Mouse (Mus musculus): ENCODE results near the gene Gnai2.

Gnai2 gene

DNA sequence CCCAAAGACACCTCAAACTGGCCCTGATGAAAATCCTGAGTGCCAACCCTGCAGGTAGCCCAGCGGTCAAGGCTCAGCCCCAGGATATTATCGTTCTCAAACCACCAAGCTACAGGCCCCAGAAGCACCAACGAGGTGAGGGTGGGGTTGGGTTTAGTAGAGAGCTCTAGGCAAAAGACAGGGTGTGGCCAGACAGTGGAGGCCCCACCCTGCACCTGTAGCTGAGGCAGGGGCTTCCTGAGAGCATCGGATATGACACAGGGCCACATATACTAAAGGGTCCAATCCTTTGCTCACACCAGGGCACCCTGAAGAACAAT is 5.8 kb downstream of the Gnai2 start:
- DNase-seq = no peak

DNA sequence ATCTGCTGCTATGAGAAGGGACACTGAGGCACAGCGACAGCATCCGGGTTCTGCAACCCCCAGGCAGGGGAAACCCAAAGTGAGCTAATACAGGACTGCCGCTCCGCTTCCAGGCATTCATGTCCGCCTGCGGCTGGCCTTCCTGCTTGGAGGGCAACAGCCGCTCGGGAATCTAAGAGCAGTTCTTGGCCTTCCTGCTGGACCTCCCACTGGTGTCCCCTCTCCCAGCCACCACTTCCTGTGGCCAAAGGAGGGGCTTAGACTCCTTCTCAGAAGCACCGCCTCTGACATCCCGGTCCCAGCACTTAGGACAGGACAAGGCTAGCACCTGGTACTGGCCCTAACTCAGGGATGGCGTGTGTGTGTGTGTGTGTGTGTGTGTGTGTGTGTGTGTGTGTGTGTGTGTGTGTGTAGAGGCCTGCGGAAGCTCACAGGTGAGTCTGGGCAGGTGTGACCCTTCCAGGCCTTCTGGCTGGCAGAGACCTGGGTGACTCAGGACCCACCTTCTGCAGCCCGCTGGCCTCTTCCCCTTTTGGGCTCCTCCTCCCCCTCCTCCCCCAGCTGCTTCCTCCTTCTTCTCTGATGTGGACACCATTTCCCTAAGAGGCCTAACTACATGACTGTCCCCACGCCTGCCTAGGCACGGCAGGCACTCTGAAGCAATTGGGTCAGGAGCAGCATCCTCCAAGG is 6.3 kb downstream of the Gnai2 start:
- DNase-seq = no peak

DNA sequence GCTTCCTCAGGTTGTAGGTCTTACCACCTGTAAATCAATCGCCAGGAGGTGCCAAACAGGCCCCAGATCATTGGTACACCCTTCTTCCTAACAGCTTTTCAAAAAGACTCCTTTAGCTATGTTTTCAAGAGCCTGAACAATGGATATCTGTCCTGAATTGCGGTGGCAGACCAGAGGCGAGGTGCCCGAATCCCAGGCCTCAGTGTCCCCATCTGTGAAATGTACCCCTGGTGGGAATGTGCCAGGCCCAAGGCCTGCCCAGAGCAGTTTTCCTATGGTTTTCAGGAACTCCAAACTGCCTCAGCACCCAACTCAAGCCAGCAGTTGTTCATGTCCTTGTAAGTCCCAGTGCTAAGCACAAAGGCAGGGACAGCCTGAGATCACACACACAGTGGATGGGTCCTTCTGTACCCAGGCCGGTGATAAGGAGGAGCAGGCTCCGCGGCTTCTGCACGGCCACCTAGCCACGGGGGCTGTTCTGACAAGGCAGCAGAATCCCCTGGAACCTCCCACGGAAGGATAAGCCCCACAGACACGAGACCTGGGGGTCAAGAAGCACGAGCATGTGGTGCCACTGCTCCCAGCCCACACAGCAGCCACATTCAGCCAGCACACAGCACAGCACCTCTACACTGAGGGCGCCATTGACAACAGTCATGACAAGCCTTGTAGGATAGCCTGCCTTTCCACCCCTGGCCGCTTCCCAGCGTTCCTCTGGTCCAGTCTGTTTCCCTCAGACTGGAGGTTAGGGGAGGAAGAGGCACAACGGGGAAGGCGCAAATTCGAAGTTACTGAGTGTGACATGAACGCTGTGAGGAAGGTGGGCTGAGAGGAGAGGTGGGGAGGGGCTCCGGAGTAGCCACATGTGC is 7.5 kb downstream of the Gnai2 start:
- DNase-seq = no peak

DNA sequence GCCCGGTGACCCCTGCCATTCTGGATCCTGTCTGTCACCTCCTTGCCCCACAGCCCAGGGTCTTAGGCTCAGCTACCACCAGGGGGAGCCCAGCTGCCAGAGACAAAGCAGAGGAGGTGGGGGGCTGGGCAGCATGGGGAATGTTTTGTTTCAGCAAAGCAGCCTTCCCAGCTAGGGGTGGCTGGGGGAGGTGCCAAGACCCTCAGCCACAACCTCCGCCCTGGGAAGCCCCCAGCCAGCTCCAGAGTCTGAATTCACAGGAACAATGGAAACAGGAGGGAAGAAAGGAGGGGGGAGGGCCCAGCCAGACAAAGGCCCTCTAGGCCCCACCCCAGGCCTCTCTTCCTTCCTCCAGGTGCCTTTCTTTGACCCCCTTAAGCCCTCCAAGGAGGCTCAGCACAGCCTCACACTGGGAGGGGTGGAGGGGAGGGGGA is 8.3 kb downstream of the Gnai2 start:
- peak; percentile 66 for DNase-seq

DNA sequence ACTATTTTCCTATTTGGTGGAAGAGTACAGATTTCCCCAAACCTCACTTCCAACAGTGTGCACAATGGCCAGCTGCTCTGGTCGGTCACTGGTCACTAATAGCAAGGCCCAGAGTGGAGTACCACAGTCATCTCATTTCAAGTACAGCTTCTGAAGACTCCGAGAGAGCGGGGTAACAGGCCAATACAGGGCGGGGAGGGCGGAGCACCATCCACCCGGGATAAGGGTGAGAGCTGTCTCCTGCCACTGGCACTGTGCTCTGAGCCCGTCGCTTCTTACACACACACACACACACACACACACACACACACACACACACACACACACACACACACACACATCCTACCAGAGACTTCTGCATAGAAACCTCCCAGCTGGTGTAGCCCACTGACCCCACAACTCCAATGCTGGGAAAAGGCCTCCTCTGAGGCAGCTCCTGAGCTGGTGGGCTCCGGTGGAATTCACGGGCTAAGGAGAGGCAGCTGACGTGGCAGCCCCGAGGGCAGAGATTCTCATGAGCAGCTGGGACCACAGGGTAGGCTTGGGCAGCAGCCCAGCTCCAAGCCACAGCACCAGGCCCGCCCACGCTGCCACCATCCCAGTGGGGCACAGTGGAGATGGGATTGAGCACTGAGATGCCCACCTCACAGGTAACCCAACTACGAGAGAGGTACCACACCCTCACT is 8.9 kb downstream of the Gnai2 start:
- no peak for DNase-seq

DNA sequence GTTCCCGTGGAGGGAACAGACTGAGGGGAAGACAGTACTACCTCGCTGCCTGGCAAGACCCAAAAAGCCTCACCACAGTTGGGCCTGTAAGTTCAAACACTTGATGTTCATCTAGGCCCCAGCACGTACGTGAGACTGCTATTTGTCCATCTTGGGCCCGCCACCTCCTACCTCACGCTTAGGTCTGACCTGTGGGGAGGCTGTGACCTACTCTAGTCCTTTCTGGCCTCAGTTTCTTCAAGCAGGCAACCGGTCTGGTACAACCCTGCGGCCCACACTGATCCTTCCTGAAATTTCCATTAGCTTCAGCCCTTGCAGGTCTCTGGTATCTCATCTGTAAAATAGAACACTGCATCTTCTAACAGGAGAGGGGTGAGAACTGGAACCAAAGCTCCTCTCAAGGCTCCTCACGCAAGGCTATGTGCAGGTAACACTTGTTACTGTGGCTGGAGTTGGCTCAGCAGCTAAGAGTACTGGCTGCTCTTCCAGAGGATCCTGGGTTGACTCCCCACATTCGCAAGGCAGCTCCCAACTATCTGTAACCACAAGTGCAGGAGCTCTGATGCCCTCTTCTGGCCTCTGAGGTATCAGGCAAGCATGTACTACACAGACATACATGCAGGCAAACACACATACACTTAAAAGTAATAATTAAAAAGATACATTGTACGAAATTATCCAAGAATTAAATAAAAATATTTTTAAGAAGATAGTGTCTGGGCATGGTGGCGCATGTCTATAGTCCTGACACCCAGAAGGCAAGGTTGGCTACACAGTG is 9.6 kb downstream of the Gnai2 start:
- no peak for DNase-seq

DNA sequence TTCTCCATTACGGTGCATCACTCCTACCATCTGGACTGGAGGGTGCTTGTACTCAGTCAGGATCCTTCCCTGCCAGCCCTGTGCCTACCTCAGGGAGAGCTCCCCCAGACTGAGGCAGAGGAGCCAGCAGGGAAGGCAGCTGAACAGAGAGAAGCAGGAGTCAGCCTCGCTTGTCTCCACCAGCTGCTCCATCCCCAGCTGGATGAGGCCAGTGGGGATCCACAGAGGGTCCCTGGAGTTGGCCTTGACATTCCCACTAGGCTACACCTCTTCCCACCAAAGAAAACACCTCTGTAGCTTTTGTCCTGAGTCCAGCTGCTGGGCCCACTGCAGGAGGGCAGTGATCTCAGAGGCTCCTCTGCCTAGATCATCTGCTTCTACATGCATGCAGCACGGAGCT is 10.2 kb downstream of the Gnai2 start:
- no peak for DNase-seq

DNA sequence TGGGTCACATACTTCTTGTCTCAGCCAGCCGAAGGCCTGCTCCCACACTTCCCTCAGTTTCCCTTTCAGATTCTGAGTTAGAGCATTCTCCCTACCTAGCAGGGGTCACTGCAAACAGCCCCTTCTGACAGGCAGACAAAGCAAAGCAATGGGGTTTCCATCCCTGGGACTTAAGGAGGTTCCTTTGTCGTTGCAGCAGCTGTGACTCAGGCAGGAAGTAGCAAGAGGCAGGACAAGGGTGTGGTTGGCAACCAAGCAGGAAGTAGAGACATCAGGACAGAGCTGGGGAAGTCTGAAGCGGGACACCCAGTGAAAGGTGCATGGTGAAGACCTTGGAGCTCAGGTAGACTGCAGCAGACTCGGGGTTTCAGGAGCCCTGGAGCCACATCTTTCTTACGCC is 10.6 kb downstream of the Gnai2 start:
- DNase-seq = no peak

DNA sequence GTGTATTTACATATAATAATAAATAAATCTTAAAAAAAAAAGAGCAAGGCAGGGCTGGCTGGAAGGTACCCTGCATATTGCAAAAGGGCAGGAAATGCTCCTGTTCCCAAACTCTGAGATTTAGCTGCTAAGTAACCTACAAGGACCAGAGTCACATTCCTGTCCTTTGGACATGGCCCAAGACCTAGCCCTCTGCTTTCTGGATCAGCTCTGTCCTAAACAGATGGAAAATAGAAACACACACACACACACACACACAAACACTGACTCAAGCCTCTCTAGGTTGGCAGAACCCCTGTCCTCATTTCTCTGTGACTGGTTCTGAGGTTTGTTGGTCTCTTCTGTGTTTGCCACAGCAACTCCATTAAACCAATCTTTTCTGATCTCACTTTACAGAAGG is 14.2 kb downstream of the Gnai2 start:
- no peak for DNase-seq

DNA sequence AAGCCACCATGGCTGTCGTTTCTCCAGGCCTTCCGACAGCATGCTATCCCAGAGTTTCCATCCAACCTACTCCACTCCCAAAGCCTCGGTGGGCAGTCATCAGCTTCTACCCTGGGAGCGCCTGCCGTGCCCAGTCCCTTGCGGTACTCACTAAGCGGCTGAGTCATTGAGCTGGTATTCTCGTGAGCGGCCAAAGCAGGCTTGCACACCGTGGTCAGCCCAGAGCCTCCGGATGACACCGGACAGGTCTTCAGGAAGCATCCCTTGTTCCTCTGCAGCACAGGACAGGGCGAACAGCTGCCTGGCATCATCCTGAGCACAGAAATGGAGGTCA is 15.7 kb downstream of the Gnai2 start:
- DNase-seq = no peak

DNA sequence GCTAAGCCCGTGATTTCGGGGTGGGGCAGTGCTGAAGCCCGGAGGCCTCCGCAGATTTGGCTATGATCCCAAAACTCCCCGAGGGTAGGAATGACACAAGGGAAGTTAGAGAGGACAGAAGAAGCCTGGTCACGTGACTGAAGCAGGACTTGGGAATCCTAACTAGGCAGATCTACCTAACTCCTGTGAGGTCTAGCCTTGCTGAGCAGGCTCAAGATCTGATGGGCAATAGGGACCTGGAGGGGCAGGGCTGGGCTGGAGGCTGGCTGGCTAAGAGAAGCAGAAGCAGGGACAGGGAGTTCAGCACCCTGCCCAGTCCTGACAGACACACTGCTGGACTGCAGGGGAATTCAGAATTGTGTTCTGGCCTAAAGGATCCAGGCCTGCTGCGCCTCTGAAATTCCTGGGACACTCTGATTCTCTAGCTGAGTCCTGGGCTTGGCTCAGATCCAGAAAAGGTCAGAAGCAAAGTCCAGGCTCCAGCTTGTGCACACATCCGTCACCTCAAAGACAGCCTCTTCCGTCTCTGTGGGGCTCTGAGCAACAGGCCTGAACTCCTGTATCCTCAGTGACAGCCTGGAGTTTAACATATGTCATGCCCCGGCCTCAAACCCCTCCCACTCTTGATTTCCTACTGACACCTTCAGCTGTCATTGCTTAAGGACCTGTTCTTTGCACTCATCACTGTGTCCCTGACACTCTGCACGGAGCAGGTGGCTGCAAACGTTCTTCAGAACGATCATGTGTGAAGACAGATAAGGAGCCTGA is 16.2 kb downstream of the Gnai2 start:
- no peak for DNase-seq

DNA sequence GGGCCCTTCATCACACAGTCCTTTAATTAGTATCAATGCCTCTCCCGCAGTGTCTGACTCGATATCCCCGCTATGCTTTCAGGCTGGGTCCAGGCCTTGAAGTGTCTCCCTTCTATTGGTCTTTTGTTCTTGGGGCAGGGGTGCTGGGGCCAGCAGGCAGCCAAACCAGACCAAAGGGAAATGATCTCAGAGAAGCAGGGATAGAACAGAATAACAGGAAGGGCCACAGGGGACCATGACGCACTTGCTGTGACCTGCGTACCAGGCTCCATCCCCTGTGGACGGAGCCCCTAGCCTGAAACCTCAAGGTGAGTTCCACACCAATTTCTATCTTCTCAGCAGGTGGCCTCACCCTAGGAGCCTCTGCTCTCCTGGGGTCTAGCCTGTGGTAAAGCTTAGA is 17.1 kb downstream of the Gnai2 start:
- DNase-seq = no peak

DNA sequence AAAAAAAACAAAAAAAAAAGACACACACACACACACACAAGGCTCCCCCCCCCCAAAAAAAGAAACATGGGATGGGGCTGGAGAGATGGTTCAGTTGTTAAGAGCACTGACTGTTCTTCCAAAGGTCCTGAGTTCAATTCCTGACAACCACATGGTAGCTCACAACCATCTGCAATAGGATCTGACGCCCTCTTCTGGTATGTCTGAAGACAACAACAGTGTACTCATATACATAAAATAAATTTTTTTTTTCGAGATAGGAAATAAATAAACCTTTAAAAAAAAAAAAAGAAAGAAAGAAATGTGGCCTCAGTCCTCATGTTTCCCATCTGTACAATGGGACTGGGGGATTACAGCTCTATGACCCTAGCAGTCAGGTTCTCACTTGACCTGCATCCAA is 17.7 kb downstream of the Gnai2 start:
- no peak for DNase-seq

DNA sequence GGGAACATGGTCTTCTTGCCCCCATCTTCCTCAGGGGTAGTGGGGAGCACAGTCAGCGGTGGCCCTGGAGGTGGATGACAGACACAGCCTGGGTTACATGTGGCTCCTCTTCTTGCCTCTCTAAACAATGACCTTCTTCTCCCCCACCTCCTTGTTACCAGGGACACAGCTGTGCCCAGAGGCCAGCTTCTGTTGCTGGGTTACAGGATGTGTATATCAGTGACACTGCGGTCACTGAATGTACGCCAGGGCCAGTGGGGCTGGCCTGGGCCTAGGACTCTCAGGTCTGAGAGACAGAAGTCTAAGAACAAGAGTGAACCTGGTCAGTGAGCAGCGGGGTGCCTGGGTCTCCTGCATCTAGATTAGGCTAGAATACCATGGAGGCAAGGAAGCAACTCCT is 20.1 kb downstream of the Gnai2 start:
- no peak for DNase-seq

DNA sequence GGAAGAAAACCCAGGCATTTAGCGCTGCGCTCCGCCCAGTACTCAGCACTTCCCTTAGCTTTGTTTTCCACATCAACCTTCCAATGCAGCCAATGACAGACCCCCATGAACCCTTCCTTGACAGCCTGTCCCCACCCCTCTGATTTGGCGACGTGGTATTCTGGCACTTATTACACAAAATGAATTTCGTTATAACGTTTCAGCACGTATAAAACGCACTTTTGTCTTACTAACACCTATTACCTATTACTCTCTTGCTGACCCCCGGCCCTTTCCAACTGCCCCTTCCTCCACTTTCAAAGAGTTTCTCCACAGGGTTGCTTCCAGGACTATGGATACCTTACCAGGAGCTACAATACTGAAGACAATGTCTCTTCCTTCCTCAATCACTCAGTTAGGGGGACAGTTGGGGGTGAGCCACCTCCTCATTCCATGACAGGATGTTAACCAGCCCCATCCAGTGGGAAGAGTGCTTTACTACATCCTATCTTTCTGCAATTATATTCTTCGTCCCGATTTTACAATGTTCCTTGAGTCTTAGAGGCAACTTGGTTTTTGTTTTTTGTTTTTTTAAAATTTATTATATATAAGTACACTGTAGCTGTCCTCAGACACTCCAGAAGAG is 22.1 kb downstream of the Gnai2 start:
- no peak for DNase-seq

DNA sequence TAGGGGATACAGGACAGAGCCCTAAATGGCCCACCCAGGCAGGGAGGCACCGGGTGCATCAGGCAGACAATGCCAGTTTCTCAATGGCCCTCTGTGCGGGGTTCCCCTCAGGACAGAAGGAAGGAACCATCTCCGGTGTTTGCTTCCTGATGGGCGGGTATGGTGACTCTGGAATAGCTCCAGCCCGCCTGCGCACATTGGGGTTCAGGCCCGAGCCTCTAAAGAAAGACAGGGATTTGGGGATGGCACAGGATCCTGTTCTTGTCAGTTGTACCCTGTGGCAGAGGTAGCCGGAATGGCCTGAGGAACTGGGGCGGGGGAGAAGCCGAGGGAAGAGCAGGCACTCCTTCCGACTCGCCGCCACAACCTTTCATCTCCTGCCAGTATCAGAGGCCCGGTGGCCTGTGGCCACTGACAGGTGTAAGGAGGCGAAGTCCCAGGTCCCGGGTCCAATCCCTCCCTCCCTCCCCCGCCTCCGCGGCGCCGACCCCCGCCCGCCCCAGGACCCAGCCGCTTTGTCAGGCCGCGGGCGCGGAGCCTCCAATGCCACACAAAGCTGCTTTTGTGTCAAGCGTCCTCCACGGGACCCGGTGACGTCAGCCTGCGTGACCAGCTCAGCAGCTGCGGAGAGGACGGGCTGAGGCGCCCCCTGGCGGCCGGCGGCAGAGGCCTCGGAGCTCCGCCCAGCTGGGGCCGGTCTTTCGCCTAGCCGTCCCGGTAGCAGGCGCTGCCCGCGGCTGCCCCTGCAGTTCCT is 22.8 kb downstream of the Gnai2 start:
- peak; percentile 99 for DNase-seq

DNA sequence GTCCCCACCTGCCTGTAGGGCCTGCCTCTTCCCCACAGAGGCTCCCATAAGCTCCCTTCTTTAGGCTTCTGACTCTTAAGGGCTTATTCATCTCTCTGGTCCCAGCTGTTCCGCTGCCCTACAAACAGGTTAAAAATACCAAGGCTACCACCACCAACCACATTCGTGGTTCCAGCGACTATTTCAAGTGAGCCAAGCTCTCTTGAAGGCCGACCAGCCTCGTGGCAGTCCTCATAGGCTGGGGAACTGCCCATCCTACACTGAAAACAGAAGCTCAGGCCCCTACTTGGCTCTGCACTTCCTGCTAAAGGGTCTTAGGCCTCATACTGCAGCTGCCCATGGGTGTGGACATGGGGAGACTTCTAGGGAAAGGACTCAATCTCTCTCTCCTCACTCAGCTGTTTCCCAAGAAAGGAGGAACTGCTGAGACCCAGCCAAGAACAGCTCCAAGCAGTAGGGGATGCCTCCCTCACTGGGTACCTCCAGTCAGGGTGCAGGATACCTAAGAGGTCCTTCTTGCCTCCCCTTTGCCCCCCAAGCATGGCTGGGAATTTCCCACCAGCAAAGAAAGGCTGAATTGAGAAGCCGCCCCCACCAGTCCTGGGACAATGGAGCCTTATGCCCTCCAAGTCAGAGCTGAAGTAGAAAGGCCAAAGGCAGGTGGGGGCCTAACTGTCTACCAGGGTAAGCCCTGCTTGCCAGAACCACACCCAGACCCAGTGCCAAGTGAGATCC is 23.5 kb downstream of the Gnai2 start:
- DNase-seq = no peak

DNA sequence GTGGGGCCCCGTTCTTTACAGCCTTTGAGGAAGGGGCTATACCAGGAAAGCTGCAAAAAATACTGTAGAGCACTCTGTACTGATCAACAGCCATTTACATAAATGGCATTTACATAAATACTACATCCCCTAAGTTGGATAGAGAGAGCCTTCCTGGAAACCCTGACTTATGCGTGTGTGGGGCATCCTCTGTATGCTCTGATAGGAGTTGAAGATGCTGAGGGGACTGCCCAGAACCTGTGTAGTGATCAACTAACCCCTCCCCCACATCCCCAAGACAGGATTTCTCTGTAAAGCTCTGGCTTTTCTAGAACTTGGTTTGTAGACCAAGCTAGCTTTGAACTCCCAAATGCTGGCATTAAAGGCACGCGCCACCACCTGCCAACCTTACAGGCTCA is 25.7 kb downstream of the Gnai2 start:
- no peak for DNase-seq

DNA sequence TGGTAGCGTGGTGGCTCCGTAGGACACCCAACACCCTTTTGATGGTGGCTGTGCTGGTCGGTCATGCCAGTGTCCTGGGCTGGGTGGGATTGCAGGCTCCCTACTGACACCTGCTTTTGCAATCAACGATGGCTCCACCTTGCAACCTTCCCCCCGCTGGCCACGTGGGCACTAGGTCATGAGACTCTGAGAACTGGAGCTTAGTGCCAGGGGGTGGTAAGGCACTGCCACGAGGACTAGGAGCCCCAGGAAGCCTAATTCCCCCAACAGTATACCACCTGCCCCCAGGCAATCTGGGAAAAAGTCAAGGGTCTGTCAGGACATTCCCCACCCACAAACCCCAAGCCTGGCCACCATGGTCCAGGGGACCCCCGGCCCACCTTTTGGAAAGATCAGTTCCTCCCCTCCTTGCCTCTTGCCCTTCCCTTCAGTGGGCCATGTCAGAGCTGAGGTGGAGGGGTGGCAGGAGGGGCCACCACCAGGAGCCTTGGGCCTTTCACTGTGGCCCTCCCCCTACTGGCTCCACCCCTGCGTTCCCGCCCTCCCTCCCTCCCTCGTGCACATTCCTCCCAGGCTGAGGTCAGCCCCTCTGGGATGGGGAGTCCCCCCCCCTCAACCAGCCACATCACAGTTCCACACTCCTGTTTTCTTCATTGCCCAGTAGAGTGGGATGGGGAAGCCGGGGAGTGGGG is 26.3 kb downstream of the Gnai2 start, which contains the start of gene Sema3b:
Sema3b (minus strand) TSS at position 489 of the 692 bp plus-strand sequence.
- no peak for DNase-seq

Measured in right cerebral cortex, postnatal 25 days (tissue).